Mouse (Mus musculus) adipocyte (in vitro differentiated cells): ENCODE results near the gene Atf7ip2.
"Not testable (repeated sequence)": the region's sequence is repeated elsewhere in the genome, so short reads cannot be mapped to it uniquely, and the experiment has no call there.

ENCODE experiments used
- DNase-seq: peaks from one replicate; pipeline ENCODE4 v3.0.0-alpha.2; 2016; ENCODE audit warnings: low spot score

Atf7ip2 gene

DNA sequence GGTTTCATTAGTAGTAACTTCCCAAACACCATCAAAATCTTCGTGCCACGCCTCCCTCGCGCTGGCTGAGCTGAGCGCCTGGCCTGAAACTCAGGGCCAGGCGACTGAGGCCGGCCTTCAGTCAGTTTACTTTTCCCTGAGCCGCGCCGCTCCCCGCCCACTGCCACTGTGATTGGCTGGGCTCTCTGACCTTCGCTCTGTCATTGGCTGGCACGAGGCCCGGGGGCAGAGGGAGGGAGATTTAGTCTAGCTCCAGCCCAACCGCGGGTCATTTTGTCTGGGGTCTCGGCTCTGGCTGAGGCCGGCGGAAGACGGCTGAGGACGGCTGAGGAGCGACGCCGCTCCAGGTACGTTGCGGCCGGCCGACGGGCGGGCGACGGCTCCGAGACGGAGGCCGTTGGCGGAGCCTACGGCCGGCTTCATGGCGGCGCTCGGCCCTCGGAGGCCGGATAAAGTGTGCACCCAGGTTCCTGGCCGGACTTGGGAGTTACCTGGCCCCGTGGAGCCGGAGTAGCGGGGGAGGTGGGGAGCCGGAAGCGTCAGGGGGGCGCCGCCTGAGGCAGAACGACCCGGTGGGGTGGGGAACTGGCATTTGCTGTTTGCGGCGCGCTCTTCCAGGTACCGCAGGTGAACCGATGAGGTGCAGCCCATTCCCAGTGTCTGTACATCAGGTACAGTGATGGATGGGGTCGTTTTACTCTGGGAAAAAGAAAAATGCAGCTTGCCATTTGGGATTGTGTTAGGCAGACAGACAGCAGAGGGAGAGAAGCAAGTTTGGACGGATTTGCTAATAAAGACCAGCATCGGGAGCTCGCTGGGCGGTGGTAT, at the start of gene Atf7ip2:
Gene Atf7ip2, plus strand, starts transcription at position 34 of the 828 bp plus-strand sequence.
- DNase-seq: no peak

DNA sequence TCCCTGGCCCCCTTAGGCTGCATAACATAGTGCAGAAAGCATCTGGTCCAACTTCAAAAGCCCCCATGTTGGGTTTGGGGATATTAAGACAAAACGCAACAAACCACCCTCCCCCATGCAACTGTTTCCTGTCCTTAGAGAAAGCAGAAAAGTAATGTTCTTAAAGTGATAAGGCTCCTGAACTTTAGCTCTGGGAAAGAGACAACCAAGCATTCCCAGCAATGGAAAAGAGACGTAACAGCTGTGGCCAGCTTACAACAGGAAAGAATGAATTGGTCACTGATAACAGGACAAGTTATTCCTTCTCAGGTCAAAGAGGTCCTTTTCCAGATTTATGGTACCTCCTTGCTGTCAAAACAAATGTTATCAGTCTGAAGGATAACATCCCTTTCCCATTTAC, 49.3 kb upstream of the Atf7ip2 start:
- DNase-seq: no peak

DNA sequence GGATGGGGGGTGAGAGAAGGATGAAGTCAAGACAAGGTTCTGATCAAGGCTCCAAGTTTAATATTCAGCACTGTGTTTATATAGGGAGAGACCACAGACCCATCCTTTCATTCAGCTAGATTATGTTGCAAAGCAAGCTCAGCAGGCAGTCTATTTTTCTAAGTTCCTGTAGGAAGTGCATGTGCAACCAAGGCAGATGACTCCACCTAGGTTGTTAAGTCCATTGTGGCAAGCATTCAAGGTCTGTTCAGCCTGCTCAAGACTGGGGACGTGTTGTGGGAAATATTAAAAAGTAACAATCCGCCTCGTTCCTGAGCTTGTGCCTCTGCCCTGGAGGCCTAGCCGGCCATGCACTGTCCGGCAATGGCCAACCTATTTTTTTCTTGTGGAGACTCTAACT, 45.1 kb upstream of the Atf7ip2 start:
- no peak for DNase-seq

DNA sequence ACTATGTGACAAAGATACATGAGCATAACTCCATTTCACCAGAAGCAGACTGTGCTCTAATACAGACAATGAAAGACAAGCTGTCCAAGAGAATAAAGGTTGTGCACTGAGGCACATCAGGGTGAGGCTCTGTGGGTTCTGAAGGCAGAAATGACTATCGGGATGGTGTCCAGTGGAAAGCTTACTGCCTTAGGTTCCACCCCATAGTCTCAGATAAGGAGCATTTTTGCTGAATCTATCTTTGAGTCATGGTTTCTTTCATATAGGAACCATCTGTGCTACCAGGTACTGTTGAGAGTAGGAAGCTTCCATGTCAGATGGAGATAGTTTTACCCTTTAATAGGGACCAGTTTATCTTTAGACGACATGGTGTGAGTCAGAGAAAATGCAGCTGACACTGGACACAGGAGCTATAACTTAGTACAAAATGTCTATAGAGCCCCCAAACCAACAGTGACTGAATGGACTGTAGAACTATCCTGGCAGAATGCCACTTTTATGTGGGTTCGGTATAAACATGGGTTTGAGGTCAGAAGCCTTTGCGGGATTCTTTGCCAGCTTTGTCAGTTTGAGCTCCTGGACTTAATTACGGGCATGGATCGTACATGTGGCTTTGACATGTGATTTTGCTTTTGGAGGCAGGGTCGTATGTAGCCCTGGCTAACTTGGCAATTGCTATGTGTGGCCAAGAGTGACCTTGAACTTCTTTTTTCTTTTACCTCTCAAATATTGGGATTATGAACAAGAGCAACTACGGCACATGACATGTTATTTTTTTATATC, 23.2 kb upstream of the Atf7ip2 start:
- no peak for DNase-seq

DNA sequence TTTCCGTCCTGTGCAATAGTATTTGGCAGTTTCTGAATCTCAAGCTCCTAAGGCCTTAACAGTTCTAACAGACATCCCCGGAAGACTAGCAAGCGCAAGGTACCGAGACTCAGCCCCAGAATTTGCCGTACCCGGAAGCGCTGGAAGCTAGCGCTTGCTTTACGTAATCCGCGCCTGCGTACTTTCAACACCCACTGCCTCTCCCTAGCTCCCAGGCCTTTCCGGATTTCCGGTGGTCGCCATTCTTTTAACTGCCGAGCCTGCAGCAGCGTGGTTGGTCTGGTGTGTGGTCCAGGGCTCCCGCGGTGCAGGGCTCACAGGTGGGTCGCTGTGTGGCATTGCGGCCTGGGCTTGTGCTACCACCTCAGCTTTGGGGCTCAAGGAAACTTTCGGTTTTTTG, 22.5 kb upstream of the Atf7ip2 start, which contains the start of gene Rpl39l:
Gene Rpl39l, plus strand, starts transcription at position 222 of the 400 bp plus-strand sequence.
- DNase-seq: no peak

DNA sequence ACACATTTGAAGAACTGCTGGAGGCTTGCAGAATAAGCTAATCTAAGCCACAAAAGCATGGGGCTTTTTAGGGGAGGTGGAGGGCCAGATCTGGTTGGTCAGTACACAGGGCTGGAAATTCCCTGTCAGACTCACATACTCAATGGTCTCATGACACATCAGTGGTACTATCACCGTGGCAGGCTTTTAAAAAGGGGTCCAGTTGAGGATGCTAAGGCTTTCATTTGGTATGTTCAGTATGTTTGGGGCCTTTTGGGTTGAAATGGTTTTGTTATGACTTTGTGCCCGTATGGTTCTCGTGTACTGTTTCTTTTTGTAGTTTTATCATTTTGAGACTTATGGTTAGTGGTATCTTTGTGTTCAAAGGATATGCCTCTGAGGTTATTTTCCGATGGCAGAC, 21.2 kb upstream of the Atf7ip2 start:
- DNase-seq: no peak

DNA sequence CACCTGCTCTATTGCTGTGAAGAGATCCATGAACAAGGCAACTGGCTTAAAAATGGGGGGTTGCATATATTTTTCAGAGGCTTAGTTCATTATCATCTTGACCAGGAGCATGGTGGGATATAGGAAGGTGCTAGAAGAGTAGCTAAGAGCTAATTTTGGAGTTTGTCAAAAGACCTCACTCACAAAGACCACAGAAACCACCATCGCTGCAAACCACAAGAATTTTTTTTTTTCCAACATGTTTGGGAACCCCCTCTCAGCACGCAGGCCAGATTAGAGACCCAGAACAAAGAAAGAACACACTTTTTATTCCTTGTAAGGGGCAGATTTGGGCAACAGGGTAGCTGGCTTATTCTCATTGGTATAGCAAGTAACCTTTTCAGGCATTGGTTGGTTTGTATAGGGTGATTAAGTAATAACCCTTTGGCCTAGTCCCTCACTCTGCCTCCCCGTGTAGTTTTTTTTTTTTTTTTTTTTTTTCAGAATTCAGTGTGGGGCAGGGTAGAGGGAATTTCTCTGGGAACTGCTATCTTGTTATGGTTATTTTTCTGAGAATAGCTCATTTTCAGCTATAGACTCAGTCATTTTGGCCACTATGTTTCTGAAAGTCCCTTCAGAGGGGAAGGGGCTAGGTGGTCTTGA, 20.2 kb upstream of the Atf7ip2 start:
- no peak for DNase-seq

DNA sequence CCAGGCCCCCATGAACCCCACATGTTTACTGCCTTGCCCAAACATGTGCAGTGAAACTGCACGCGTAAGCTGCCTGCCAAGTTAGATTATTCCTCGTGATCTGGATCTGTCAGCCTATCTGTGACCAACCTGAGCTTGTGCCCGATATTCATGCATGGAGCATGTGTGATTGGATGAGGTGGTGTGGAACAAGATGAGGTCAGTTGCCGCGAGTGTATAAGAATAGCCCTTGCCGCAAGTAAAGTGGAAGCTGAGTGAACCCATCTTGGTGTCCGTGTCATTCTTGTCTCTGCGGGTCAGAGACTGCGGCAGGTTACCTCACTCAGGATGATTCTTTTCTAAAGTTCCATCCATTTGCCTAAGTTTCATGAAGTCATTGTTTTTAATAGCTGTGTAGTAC, 5.1 kb upstream of the Atf7ip2 start:
- DNase-seq: not testable (repeated sequence)

DNA sequence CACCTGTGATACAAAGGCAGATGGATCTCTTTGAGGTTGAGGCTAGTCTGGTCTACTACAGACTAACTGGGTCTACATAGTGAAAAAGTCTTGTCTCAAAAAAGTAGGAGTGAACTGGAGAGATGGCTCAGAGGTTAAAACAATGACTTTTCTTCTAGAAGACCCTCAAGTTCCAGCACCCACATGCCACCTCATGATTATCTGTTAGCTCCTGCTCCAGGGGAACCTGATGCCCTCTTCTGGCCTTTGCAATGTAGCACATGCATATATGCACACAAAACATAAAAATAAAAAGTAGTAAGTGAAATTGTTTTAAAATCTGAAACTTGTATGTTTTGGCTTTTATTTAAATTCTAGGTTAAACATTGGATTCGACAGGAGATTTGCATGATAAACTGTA, 16.3 kb downstream of the Atf7ip2 start:
- DNase-seq: no peak

DNA sequence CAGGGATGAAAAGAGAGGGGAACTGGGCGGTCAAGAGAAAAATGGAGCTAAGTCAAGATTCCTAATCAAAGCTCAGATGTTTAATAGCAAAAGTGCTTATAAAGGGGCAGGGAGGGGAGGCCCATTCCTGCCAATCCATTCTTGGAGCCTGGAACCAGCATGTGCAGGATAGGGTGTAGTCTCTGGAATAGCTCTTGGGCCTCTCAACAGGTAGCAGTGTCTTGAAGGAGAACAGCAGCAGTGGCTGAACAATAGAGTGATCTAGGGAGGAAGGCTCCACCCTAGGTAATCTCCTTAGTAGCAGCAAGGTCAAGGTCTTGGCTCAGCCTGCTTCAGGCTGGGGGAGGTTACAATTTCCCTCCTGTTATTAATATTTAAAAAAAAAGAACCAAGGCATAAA, 23.9 kb downstream of the Atf7ip2 start:
- not testable (repeated sequence) for DNase-seq

DNA sequence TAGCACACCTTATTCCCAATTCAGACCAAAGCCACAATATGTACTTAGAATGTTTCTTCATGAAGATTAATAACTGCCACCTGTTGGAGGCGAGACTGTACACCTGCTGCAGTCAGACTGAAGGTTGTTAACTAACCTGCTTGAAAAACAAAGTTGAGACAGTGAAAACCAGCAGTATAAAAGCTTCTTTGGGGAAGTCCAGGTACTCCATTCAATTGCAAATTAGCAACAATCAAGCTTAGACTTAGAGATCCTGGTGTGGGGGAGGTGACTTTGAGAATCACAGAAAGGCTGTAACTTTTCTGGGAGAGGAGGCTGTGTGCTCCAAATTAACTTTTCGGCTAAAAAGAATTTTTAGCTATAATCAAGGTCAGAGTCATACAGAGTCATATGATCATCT, 24.5 kb downstream of the Atf7ip2 start:
- not testable (repeated sequence) for DNase-seq

DNA sequence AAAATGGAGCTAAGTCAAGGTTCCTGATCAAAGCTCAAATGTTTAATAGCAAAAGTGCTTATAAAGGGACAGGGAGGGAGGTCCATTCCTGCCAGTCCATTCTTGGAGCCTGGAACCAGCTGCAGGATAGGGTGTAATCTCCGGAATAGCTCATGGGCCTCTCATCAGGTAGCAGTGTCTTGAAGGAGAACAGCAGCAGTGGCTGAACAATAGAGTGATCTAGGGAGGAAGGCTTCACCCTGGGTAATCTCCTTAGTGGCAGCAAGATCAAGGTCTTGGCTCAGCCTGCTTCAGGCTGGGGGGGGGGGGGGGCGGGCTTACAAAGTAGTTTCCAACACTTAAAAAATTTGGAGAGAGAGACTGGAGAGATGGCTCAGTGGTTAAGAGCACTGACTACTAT, 34.8 kb downstream of the Atf7ip2 start:
- no peak for DNase-seq

DNA sequence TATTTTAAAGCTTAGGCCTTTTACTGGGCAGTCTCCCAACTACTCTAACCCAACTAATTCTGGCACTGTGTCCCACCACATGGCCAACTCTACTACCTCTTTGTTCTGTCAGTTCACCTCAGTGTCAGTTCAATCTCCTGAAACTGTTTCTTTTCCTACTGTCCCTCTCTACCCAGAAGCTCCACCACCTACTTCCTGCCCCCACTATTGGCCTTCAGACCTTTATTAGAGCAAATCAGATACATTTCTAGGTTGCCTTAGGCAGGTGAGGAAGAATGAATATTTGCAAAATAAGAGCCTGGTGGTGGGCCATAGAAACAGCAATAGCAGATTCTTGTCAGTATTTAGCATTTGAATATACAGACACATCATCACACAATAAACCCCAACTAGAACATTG, 44.1 kb downstream of the Atf7ip2 start:
- DNase-seq: no peak

DNA sequence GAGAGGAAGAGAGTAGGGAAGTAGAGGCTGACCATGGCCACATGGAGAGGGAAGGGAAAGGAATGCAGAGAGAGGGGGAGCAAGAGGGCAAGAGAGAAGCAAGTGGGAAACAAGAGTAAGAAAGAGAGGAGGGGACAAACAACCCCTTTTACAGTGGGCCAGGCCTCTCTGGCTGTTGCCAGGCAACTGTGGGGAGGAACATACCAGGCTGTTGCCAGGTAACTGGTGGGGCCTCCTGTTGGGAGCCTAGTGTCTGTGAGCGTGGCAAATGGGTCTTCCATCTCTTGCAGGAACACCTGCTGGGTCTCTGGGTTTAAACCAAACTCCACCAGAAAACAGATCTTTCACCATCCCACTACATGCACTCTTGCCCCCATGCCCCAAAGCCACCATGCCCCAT, 61.5 kb downstream of the Atf7ip2 start:
- DNase-seq: no peak

DNA sequence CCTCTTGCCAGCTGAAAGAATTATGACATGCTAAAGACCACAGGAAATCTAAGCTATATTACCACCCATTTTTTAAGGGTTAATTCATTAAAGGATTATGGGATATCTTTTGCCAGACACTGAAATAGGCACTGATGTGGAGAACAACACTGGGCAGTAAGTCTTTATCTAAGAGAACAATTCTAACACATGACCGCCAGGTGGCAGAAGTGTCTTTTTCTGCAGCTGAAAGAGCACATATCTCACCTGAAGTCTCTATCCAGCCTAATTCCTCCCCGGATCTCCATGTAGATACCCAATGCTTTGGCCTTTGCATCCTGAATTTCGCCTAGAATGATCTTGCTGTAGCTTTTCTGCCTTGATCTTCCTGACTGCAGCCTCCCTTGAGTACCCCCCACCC, 79.7 kb downstream of the Atf7ip2 start:
- peak; percentile 67 for DNase-seq

DNA sequence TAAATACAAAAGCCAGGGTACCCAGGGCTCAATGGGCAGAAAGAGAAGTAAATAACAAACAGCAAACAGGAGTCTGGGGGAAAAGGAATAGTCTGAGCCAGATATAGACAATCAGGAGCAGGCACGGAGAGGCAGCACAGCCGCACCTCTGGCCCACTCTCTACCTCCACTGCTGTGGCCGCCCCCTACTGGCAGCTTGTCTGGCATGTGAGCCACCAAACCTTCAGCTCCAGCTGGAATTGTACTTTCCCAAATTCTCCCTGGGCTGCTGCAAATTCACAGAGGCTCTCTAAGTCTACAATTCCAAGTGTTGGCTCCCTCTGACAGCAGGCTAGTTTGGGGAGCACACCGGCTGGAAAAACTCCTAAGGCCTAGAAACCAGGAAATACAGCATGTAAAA, 82.0 kb downstream of the Atf7ip2 start:
- DNase-seq: no peak

DNA sequence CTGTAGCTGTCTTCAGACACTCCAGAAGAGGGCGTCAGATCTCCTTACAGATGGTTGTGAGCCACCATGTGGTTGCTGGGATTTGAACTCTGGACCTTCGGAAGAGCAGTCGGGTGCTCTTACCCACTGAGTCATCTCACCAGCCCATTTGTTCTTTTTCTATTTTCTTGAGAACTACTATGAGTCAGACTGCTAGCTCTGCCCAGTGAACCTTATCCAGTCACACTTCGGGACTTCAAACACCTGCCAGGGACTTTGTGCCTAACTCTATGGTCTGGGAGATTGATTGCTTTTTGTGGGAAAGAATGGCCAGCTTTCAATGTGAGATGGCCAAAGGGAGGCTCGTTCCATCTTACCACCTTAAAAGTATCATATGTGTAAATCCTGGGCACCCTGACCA, 84.3 kb downstream of the Atf7ip2 start:
- not testable (repeated sequence) for DNase-seq

DNA sequence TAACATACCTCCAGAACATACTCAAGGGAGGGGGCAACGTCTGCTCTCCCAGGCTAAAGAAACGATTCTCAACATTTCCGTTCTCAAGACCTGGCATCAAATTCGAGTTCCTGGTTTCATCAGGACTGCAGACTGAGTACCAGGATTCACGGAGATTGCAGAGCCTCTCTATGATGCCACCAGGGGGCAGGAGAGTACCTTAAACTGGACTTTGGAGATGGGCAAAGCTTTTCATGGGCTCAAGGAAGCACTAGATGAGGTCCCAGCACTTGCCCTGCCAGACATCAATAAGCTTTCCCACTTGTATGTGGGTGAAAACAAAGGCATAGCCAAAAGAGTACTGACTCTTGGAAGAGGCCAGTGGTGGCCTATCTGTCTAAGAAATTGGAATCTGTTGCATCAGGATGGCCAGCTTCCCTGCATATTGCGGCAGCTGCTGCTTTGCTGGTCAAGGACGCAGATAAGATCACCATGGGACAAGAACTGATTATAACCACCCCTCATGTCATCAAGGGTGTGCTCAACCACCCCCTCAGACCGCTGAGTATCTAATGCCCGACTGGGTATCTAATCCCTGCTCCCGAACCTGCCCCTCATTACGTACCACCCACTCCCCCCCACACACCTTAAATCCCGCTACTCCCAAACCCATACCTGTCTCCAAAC, 87.9 kb downstream of the Atf7ip2 start:
- DNase-seq: peak; percentile 92

DNA sequence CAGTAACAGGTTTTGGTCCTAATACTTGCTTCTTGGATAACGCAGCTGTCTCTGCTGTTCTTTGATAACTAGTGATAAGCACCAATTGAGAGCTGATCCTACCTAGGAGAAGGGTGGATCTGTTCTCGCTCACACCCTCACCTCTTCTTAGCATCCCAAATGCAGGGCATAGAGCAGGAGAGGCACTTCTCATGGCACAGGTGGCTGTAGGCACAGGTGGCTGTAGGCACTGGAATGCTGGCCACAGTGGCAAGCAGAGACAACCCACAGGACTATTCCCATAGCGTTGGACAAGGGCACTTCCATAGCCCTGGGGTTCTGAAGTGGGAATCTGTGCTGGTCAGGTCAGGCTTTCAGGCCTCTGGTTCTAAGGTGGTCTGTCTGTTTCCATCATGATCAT, 89.4 kb downstream of the Atf7ip2 start:
- DNase-seq: no peak

DNA sequence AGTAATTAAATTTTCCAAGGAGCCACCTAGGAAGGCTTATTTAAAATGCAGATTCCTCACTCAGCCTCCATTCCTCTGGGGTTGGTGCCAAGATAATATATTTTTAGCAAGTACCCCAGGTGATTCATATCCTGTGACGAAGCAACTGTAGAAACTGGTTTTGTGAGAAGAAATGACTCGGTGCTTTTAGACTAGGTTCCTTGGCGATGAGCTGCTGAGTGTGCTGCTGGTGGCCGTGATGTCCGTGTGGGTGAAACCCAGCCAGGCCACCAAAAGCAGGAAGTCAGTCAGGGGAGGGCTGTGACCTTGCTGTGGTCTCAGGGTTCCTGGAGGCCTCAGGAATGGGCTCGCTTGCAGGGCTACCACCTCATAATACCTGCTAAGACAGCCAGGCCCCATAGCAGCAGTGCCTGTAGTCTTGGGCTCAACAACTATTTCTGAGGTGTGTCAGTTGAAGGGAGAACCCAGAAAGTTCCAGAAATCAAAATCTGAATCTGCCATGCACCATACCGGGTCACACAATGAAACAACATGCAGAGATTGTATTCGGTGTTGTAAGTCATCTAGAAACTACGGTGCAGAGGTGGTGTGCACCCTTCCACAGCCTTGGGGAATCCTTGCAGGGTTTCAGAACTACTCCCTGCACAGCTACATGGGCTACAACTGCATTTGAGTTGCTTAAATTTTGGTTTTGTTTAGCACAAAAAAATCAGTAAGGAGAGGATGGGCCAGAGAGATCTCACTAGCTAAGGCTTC, 94.2 kb downstream of the Atf7ip2 start:
- DNase-seq: no peak

DNA sequence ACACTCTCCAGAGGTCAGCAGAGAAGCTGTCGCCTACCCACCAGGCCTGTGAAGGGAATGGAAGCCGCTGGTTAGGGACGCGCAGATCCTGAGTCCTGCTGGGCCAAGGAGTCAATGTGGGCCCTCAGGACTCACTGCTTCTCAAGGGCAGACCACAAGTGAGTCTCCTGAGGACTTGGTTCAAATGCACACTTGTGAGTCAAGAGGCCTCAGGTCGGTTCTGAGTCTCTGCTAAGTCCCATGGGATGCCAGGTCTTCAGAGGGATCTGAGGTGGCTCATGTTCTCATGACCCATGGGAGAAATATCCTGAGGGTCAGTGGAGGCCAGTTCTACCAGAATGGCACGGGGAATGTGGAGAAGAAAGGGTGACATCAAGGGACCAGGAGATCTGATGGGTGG, 95.6 kb downstream of the Atf7ip2 start:
- no peak for DNase-seq
